In genomic region chr4:136134978-136135873, GRCm38 (mm10) we compare ENCODE assay signal across 8 mouse cellular contexts. TPM values are rescaled to one million over a fixed set of nuclear protein-coding genes. Genes with fewer than 3 reads are reported as not detected.
DNase-seq lines count a peak whose midpoint lies in the region; ATAC-seq and TF ChIP-seq lines count a peak whose summit lies in the region.

No protein-coding gene starts in this region.

- no peaks in the 10 kb centered on the region for H3K9me3 ChIP-seq in E14TG2a.4 (ENCODE audit: low read length)
- H3K9me3 ChIP-seq in forebrain, embryonic 12.5 days, result no peaks in the 10 kb centered on the region
- no peaks in the 10 kb centered on the region for H3K9me3 ChIP-seq in hindbrain, embryonic 14.5 days (ENCODE audit: control insufficient read depth, low read length)
- no peaks in the 10 kb centered on the region for H3K9me3 ChIP-seq in limb, embryonic 11.5 days (ENCODE audit: control insufficient read depth, low read length)
- no peaks in the 10 kb centered on the region for H3K9me3 ChIP-seq in neural tube, embryonic 12.5 days

- peaks cover 90% of the 10 kb centered on the region for H3K27me3 ChIP-seq in E14TG2a.4 (ENCODE audit: insufficient read depth, low read length)
- H3K27me3 ChIP-seq in forebrain, embryonic 12.5 days, result no peaks in the 10 kb centered on the region
- no peaks in the 10 kb centered on the region for H3K27me3 ChIP-seq in hindbrain, embryonic 14.5 days (ENCODE audit: control insufficient read depth, insufficient read depth, low read length)
- no peaks in the 10 kb centered on the region for H3K27me3 ChIP-seq in limb, embryonic 11.5 days (ENCODE audit: control insufficient read depth, insufficient read depth, low read length)
- no peaks in the 10 kb centered on the region for H3K27me3 ChIP-seq in neural tube, embryonic 12.5 days (replicated peaks)

- H3K4me1 ChIP-seq in E14TG2a.4 (replicated peaks; ENCODE audit: low read depth, low read length), result peaks cover 34% of the 10 kb centered on the region
- H3K4me1 ChIP-seq in forebrain, embryonic 12.5 days, result peaks cover 63% of the 10 kb centered on the region
- H3K4me1 ChIP-seq in hindbrain, embryonic 14.5 days (replicated peaks; ENCODE audit: control insufficient read depth, insufficient read depth, low read length), result peaks cover 46% of the 10 kb centered on the region
- peaks cover 38% of the 10 kb centered on the region for H3K4me1 ChIP-seq in limb, embryonic 11.5 days (ENCODE audit: control insufficient read depth, insufficient read depth, low read length)
- peaks cover 55% of the 10 kb centered on the region for H3K4me1 ChIP-seq in neural tube, embryonic 12.5 days

- H3K4me2 ChIP-seq in forebrain, embryonic 12.5 days, result peak overlapping the region; percentile 67
- H3K4me2 ChIP-seq in hindbrain, embryonic 14.5 days (replicated peaks), result peak overlapping the region; percentile 77
- peak overlapping the region; percentile 74 for H3K4me2 ChIP-seq in limb, embryonic 11.5 days (ENCODE audit: low read depth, severe bottlenecking)
- H3K4me2 ChIP-seq in neural tube, embryonic 12.5 days (replicated peaks), result peak overlapping the region; percentile 68

- no peaks in the 10 kb centered on the region for H3K36me3 ChIP-seq in E14TG2a.4 (ENCODE audit: insufficient read depth, low read length)
- H3K36me3 ChIP-seq in forebrain, embryonic 12.5 days (replicated peaks), result no peaks in the 10 kb centered on the region
- H3K36me3 ChIP-seq in hindbrain, embryonic 14.5 days (replicated peaks; ENCODE audit: control insufficient read depth, insufficient read depth), result no peaks in the 10 kb centered on the region
- no peaks in the 10 kb centered on the region for H3K36me3 ChIP-seq in limb, embryonic 11.5 days (ENCODE audit: control insufficient read depth, insufficient read depth, low read length)
- H3K36me3 ChIP-seq in neural tube, embryonic 12.5 days, result no peaks in the 10 kb centered on the region

- ATAC-seq in forebrain, embryonic 12.5 days (ENCODE audit: low FRiP score), result peak; percentile 81
- peak; percentile 75 for ATAC-seq in hindbrain, embryonic 14.5 days (ENCODE audit: low FRiP score)
- ATAC-seq in limb, embryonic 11.5 days (ENCODE audit: insufficient number of reproducible peaks, low FRiP score, low TSS enrichment, low read depth), result peak; percentile 67
- peak; percentile 83 for ATAC-seq in neural tube, embryonic 12.5 days (ENCODE audit: low FRiP score, low read depth)

- WGBS in forebrain, embryonic 12.5 days, result under 1% methylated on average over 49 of the region's 50 CpGs
- 2% methylated on average over 46 of the region's 50 CpGs for WGBS in hindbrain, embryonic 14.5 days
- under 1% methylated on average over 50 of the region's 50 CpGs for WGBS in limb, embryonic 11.5 days
- 1% methylated on average over 50 of the region's 50 CpGs for WGBS in neural tube, embryonic 12.5 days

- no peak for TF ChIP-seq CTCF in E14TG2a.4 (conservative IDR thresholded peaks at IDR 0.05; ENCODE audit: low read length)

- H3K9ac ChIP-seq in forebrain, embryonic 12.5 days, result peak overlapping the region; percentile 67
- peak overlapping the region; percentile 68 for H3K9ac ChIP-seq in hindbrain, embryonic 14.5 days
- H3K9ac ChIP-seq in limb, embryonic 11.5 days (ENCODE audit: low read length), result peak overlapping the region; percentile 87
- peak overlapping the region; percentile 66 for H3K9ac ChIP-seq in neural tube, embryonic 12.5 days

- peak overlapping the region; percentile 74 for H3K4me3 ChIP-seq in E14TG2a.4 (replicated peaks; ENCODE audit: low read length)
- peak overlapping the region; percentile 40 for H3K4me3 ChIP-seq in forebrain, embryonic 12.5 days (replicated peaks)
- H3K4me3 ChIP-seq in hindbrain, embryonic 14.5 days (replicated peaks; ENCODE audit: low read length), result peak overlapping the region; percentile 35
- peak overlapping the region; percentile 29 for H3K4me3 ChIP-seq in limb, embryonic 11.5 days (ENCODE audit: low read depth, low read length)
- peak overlapping the region; percentile 31 for H3K4me3 ChIP-seq in neural tube, embryonic 12.5 days

- peak overlapping the region; percentile 99 for H3K27ac ChIP-seq in forebrain, embryonic 12.5 days
- peak overlapping the region; percentile 94 for H3K27ac ChIP-seq in hindbrain, embryonic 14.5 days
- H3K27ac ChIP-seq in limb, embryonic 11.5 days (replicated peaks; ENCODE audit: low read depth, low read length), result peak overlapping the region; percentile 98
- peak overlapping the region; percentile 95 for H3K27ac ChIP-seq in neural tube, embryonic 12.5 days

- peak; percentile 49 to 61 for DNase-seq in cerebellum, postnatal 14 days
- no peak for DNase-seq in cerebellum, adult 11-12 months
- DNase-seq in hindbrain, embryonic 14.5 days (ENCODE audit: low spot score), result peak; percentile 77
- peak; percentile 91 for DNase-seq in limb, embryonic 11.5 days (ENCODE audit: low spot score)
- DNase-seq in T-cell, adult 2 months (ENCODE audit: low spot score), result no peak

RNA-seq across cellular contexts. Expression of gene Id3, which starts 8.1 kb away (rescaled TPM):
- polyA plus RNA-seq in forebrain, embryonic 12.5 days (2016; fragmentation: Nextera tagmentation; extraction: Ambion mirVana), result 173 and 228 TPM in 2 replicates
- 194 and 206 TPM in 2 replicates for polyA plus RNA-seq in hindbrain, embryonic 14.5 days (2014; fragmentation: Nextera tagmentation; extraction: Ambion mirVana)
- polyA plus RNA-seq in limb, embryonic 11.5 days (2014; fragmentation: Nextera tagmentation; extraction: Ambion mirVana), result 534 and 581 TPM in 2 replicates
- polyA plus RNA-seq in neural tube, embryonic 12.5 days (2016; fragmentation: Nextera tagmentation; extraction: Ambion mirVana), result 325 and 330 TPM in 2 replicates

RNA-seq across cellular contexts. Expression of gene E2f2, which starts 37.0 kb away (rescaled TPM):
- polyA plus RNA-seq in forebrain, embryonic 12.5 days (2016; fragmentation: Nextera tagmentation; extraction: Ambion mirVana), result 13.4 and 14.6 TPM in 2 replicates
- polyA plus RNA-seq in hindbrain, embryonic 14.5 days (2014; fragmentation: Nextera tagmentation; extraction: Ambion mirVana), result 1.2 and 1.3 TPM in 2 replicates
- 4.7 and 5.7 TPM in 2 replicates for polyA plus RNA-seq in limb, embryonic 11.5 days (2014; fragmentation: Nextera tagmentation; extraction: Ambion mirVana)
- polyA plus RNA-seq in neural tube, embryonic 12.5 days (2016; fragmentation: Nextera tagmentation; extraction: Ambion mirVana), result 9.5 and 10.4 TPM in 2 replicates

Comparison
In these comparisons a context has a peak if more than half of its experiments do, and no peak if none do; other contexts are left out.
1. DNase-seq: peak in cerebellum, postnatal 14 days (2 of 2), hindbrain, embryonic 14.5 days (single experiment) and limb, embryonic 11.5 days (single experiment); none in cerebellum, adult 11-12 months (single experiment) and T-cell, adult 2 months (single experiment).
2. Peak in every context shown above with its lines, with median percentiles within 50 percentile points of each other: H3K4me3 ChIP-seq, ATAC-seq, H3K27ac ChIP-seq, H3K4me2 ChIP-seq and H3K9ac ChIP-seq.